Mouse (Mus musculus): ENCODE data around the gene Sash3. TPM values are rescaled to one million over a fixed set of nuclear protein-coding genes. Genes with fewer than 3 reads are reported as not detected.
A peak's percentile ranks its signal among the peaks of the same experiment; 100 is the strongest.

Gene Sash3
- under 1 TPM; 0.51 to 0.55 TPM for total RNA-seq (2021)
- long read RNA-seq, experiment 1, result 0 reads
- long read RNA-seq, experiment 2, result 0 reads

DNA sequence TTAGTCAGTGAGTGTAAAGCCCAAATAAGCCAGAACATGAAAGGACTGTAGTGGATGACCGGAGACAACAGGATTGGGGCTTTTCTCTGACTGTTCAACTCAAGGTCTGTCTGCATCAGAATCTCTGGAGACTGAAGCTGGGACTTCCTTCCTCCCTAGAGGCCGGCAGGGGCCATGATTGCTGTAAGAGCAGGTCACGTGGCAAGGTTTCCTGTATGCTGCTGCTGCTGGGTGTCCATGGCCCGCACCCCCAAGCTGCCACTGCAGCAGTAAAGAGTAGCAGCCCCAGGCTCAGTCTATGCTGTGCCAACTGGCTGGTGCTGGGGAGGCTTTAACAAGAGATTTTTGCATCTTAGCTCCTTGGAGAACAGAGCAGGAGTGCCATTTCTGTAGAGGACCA lies at the start of gene Sash3:
Gene Sash3, plus strand, starts transcription at position 175 of the 400 bp plus-strand sequence.
- no peak for DNase-seq
- intact Hi-C loops (cut with DNase I; ENCODE audit: low total_unique reads), result no loop called here

DNA sequence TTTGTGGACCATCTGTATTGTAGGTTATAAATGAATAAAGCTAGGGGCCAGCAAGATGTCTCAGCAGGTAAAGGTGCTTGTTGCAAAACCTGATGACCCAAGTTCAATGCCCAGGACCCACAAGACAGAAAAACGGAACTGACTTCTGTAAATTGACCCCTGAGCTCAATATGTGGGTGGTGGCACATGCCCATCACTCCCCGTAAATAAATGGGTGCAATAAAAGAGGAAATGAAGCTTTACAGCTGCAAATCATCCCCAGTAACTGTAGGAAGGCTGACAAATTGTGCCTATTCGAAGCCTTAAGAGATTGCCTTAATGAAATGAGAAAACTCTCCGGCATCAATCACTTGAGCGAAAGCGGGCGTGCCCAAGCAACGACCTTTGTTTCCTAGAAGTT lies 49.7 kb upstream of the Sash3 start:
- DNase-seq, result no peak
- intact Hi-C loops (cut with DNase I; ENCODE audit: low total_unique reads), result loop anchor here (5.0 kb wide), 1 partner anchor 69 kb away; no protein-coding TSS in a partner anchor

DNA sequence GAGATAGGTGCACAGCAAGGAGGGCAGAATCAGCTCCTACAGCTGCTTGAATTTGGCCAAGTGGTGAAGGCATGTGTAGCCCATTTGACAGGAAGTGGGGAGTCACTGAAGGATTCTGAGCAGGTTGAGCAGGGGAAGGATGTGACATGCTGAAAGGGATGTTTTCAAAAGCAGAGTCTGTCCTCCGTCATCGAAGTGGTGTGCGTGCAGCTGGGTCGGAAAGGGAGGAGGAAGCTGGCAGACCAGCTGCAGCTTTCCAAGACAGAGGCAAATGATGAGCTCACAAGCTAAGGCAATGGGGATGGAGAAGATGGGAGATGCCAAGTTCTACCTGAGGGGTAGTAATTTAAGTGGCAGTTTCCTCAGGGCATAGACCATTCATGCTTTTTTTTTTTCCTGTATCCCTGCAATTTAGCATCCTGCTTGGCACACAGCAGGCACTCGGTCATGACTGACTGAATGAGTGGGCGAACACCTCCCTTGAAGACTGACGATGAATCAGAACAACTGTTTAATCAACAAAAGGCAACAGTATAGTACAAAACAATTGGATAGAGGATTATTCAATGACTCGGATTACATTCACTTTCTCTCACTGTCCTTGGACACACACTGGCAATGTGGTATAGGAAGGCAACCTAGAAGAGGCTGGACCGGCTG lies 47.6 kb upstream of the Sash3 start:
- intact Hi-C loops (cut with DNase I; ENCODE audit: low total_unique reads), result loop anchor here (5.0 kb wide), 1 partner anchor 71 kb away; no protein-coding TSS in a partner anchor
- no peak for DNase-seq

- peak; percentile 31 for DNase-seq
- intact Hi-C loops (cut with DNase I; ENCODE audit: low total_unique reads), result loop anchor here (5.0 kb wide), 1 partner anchor 73 kb away; no protein-coding TSS in a partner anchor
Observed at GRCm38 (mm10) chrX:48099871-48100270, 46.4 kb upstream of the Sash3 start.

DNA sequence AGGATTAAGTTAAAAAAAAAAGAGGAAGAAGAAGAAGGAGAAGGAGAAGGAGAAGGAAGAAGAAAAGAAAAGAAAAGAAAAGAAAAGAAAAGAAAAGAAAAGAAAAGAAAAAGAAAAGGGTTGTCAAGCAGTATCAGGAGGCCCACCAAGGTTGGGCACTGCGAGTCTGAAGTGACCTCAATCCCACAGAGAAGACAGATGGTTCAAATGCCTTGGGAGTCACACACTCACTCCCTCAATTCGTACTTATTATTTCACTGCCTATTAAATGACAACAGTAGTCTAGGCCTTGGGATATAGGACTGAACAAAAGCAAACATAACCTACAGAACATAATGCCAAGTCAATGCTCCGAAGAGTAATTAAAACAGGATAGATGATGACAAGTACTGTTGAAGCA lies 43.0 kb upstream of the Sash3 start:
- intact Hi-C loops (cut with DNase I; ENCODE audit: low total_unique reads), result no loop called here

GRCm38 (mm10) chrX:48104736-48105441 lies 41.3 kb upstream of the Sash3 start:
- intact Hi-C loops (cut with DNase I; ENCODE audit: low total_unique reads), result no loop called here
- DNase-seq, result no peak

More for the DNA sequence above, 43.0 kb upstream of the Sash3 start:
- DNase-seq, result no peak

- intact Hi-C loops (cut with DNase I; ENCODE audit: low total_unique reads), result no loop called here
- DNase-seq, result peak; percentile 21
Observed at GRCm38 (mm10) chrX:48106226-48106625, 40.0 kb upstream of the Sash3 start.

DNA sequence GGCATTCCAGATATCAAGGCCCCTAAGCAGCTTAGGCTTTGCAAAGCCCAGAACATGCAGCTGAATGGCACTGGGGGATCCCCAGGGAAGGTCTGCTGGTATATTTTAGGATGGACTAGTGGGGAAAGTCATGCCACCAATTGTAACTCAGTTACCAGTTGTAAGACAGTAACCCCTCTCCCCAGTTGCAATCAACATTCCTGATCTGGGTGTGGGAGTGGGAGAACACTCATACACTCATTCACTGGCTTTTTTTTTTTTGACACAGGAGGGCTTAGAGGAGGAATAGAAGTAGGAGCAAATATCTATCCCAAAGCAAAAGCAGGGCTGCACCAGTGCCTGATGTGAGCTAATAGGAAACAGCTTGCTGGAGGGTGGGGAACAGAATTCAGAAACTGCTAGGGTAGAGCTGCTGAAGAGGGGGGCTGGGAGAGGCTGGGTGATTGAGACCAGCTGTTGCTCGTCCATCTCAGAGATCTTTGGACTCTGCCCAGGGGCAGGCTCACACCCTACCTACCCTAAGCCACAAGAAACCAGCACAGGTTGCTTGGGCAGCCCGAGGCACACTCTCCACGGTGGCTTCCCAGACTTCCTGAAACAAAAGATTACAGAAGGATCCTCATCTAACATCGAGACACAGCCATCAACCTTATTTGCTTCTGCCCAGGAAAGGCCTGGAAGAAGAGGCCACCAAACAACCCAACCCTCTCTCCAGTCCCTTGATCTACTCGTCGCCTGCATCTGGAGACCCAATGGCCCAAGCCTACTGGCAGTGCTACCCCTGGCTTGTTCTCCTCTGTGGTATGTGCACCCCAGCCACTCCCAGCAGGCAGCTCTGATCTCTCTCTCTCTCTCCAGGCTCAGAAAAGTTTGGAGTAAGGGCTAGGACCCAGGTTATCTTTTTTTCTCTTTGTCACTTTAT lies 37.6 kb upstream of the Sash3 start, which contains the start of gene Xpnpep2:
Gene Xpnpep2, plus strand, starts transcription at position 332 of the 922 bp plus-strand sequence.
- DNase-seq, result peak; percentile 35

GRCm38 (mm10) chrX:48109316-48109655 lies 37.0 kb upstream of the Sash3 start:
- intact Hi-C loops (cut with DNase I; ENCODE audit: low total_unique reads), result no loop called here
- DNase-seq, result no peak

More for the DNA sequence above, 37.6 kb upstream of the Sash3 start, which contains the start of gene Xpnpep2:
- intact Hi-C loops (cut with DNase I; ENCODE audit: low total_unique reads), result no loop called here

DNA sequence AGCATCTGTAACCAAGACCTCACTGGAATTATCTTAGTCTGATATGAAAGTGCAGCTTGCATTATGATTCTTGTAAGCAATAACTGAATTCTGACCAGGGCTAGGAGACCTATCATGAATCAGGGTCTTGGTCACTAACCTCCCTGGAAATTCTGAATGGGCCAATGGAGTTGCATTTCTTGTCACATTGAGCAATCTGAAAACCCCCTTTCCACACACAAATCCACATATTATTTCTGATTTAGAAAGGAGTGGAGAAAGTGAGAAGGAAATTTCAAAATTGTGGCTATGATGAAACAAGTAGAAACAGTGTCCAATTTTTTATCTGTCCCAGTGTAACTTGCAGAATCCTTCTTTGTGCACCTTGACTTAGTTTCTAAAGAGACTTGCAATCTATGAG lies 26.9 kb upstream of the Sash3 start:
- no peak for DNase-seq
- intact Hi-C loops (cut with DNase I; ENCODE audit: low total_unique reads), result no loop called here

DNA sequence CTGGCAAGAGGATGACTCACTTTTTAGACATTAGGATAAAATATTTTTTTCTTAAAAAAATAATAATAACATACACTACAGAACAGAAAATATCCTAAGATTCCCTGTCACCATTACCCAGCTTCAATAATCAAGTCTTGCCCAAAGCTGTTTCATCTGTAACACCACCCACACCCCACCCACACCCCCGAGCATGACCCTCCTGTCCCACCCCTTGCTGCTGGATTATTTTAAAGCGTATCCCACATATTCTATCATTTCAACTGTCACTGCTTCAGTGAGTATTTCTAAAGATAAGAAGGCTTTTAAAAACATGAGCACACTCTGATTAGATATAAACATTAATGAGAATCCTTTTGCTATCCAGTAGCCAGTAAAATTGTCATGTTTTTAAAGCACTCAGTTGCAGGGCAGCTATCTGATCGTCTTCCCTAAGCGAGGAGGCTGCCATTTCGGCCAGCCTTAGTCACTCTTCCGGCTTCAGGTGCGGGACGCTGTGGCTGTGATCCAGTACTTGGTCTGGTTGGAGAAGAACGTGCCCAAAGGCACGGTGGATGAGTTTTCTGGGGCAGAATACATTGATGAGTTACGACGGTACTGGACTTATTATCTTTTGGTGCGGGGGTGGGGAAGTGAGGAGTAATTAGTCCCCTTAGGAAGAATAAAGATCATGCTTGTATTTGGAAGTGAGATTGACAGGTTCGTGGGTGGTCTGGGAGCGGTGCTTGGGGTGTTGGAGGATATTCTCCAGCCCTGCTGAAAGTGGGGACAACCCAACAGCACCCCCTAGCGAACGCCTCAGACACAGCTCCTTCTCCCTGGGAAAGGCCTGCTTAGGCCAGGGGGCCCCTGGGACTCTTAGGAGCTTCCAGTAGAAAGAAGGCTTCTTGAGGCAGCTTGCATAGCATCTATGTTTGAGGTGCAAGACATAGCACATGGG lies 21.8 kb upstream of the Sash3 start:
- peak; percentile 67 for DNase-seq

GRCm38 (mm10) chrX:48126903-48127476 lies 19.2 kb upstream of the Sash3 start:
- intact Hi-C loops (cut with DNase I; ENCODE audit: low total_unique reads), result loop anchor here (10.0 kb wide), 1 partner anchor 132 kb away; no protein-coding TSS in a partner anchor
- DNase-seq, result no peak

More for the DNA sequence above, 21.8 kb upstream of the Sash3 start:
- intact Hi-C loops (cut with DNase I; ENCODE audit: low total_unique reads), result loop anchor here (10.0 kb wide), 1 partner anchor 130 kb away; no protein-coding TSS in a partner anchor

GRCm38 (mm10) chrX:48127502-48128218 lies 18.6 kb upstream of the Sash3 start:
- intact Hi-C loops (cut with DNase I; ENCODE audit: low total_unique reads), result loop anchor here (10.0 kb wide), 1 partner anchor 133 kb away; no protein-coding TSS in a partner anchor
- no peak for DNase-seq

GRCm38 (mm10) chrX:48129167-48129566 lies 17.1 kb upstream of the Sash3 start:
- no peak for DNase-seq
- intact Hi-C loops (cut with DNase I; ENCODE audit: low total_unique reads), result loop anchor here (10.0 kb wide), 1 partner anchor 134 kb away; no protein-coding TSS in a partner anchor

DNA sequence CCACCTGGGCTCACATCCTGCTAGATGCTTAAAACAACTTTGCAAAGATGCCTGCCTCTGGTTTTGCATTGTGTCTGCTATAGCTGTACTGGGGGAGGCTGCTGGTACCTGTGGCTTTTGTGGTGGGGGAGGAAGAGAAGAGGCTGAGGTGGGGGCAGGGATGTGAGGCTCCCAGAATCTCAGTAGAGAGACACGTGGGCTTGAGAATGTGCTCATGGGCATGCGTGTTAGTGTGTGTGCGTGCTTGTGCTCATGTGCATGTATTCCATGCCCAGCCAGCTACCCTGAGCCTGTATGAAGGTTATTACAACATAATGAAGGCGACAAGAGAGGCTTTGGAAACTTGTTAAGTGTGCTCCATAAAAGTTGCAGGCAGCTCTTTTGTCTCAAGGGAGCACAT lies 9.3 kb upstream of the Sash3 start:
- intact Hi-C loops (cut with DNase I; ENCODE audit: low total_unique reads), result no loop called here
- DNase-seq, result no peak

DNA sequence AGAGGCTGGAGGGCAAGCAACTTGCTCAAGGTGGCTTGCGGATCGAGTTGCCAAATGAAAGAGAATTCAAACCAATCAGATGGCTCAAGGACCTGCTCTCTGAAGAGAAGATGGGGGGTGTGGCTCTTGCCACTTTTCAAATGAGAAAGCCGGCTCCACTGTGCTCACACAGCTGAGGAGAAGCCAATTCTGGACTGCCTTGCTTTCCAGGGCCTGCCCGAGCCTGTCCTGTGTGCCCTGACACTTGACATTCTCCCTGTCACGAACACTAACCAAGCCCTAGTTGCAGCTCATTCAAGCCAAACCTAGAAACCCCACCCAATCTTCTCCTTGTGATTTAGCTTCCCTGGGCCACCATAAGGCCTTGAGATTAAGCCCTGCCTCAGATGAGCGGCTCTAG lies 8.2 kb upstream of the Sash3 start:
- no peak for DNase-seq
- intact Hi-C loops (cut with DNase I; ENCODE audit: low total_unique reads), result no loop called here

DNA sequence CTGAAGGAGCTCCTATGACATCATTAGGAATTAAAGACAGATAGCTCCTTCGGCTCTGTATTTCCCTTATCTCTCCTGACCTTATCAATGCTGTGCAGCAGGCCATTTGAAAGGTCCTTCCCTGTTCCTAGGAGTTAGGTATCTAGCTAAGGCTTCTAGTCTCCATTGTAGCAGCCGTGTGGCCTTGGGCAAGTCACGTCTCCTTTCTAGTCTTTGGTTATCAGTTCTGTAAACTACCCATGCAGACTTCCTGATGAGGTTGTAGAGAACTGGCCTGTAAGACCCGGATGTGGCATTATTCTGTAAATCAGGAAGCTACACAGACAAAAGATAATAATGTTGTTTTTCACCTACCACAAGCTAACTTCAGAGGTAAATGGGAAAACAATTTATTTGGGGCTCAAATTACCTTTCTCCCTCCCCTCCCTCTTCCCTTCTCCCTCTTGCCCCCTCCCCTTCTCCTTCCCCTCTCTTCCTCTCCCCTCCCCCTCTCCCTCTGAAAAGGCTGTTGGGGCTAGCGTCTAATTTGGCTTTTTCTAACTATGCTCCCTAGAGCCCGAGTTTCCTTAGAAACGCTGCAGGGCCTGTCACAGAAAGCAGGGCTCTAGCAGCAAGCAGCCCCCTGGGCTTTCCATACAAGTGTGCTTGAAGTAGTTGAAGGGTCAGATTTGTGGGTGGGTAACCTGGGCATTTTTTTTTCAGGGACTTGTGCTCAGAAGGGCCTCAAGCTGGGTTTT lies 7.5 kb upstream of the Sash3 start:
- intact Hi-C loops (cut with DNase I; ENCODE audit: low total_unique reads), result no loop called here

More for the DNA sequence above, 7.5 kb upstream of the Sash3 start:
- DNase-seq, result no peak

All from gastrocnemius, postnatal 14 days (tissue).